Mouse (Mus musculus): ENCODE measurements around the gene Polr2e.
"Not testable (repeated sequence)": the region's sequence is repeated elsewhere in the genome, so short reads cannot be mapped to it uniquely, and the experiment has no call there.

Gene Polr2e

DNA sequence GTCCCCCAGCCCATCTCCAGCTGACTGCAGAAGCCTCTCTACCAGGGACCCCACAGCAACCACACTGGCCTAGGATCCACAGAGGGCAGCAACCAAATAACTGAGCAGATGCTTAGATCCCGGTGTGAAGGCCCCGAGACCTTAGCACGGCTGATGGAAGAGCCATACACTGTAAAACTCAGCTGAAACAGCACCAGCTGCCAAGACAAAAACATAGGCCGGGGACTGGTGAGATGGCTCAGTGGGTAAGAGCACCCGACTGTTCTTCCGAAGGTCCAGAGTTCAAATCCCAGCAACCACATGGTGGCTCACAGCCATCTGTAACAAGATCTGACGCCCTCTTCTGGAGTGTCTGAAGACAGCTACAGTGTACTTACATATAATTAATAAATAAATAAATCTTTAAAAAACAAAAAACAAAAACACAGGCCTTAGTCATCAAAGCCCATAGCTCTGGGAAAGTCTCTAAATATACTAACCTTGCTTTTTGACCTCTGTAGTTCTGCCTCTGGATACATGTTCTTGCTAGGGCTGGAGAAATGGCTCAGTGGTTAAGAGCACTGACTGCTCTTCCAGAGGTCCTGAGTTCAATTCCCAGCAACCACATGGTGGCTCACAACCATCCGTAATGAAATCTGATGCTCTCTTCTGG, 1.9 kb upstream of the Polr2e start:
- in situ Hi-C loops (cut with MboI, MseI) = not testable (repeated sequence)

DNA sequence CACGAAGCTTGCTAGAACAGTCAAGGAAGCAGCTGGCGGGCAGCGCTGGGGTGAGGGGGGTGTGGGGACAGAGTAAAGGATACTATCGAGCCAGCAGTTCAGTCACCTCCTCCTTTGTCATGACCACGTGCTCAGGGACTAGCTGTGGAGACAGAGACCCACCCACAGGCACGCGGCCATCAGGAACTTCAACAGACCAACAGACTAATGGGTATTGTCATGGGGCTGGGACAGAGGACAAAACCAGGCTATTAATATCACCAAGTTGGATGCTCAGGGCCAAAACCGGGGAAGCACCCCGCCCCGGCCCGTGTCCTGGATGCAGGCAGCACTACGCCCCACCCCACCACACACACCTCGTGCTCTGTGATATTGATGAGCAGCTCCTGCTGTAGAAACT, 2.8 kb downstream of the Polr2e start:
- in situ Hi-C loops (cut with MboI, MseI) = no loop called here

- in situ Hi-C loops (cut with MboI, MseI) = no loop called here
Measured at GRCm38 (mm10) chr10:80035686-80036085, 3.9 kb downstream of the Polr2e start.

DNA sequence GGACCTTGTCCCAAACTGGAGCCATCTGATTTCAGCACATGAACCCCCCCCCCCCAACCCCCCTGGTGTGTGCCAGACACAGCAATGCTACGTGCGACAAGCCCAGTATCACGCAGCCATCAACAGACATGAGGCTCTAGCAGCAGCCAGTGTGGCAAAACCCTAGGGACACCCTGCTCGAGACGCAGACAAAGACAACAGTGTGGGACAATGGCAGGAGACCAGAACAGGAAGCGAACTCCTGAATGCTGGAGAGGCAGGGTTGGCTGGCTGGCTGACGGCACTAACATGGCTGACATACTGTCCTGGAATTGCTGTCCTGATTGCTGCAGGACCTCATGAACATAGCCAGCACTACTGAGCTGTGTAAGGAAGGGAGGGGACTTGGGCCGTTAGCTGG, 4.4 kb downstream of the Polr2e start:
- in situ Hi-C loops (cut with MboI, MseI) = no loop called here

DNA sequence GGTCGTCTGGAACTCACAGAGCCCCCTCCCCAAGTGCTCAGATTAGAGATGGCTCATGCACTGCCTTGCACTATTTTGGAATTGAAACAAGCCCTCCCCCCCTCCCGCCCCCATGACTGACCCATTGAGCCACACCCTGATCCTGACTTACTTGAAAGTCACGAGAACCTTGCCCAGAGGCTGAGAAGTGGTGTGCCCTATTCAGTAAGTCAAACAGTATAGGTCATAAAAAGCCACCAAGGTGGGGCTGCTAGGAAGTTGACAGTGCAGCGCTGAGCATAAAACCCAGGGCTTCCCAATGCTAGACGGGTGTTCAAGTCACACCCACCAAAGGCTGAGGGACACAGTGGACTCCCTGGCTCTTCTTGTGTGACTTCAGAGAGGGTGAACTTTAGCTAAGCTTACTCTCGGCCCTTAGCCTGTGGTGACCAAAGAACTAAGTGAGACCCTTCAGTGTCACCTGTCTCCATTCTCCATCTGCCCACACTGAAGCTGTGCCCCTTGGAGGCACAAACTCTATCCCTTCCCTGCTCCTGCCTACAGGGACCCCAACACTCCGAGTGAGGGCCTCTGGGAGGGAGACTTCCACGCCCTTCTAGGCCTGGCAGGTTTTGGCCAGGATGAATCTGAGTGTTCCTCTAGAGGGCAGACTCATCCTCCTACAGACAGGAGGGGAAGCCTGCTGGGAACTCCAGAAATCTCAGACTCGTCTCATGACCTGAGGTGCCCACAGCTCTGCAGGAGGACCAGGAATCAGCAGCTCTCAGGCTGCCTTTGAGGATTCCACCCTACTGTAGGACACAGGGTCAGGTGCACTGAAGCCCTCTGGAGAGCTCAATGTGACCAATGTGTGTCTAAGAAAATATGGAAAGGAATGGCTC, 5.8 kb downstream of the Polr2e start:
- in situ Hi-C loops (cut with MboI, MseI) = loop anchor here in 1 of 2 experiments (5.0 kb wide), 1 partner anchor 46 kb away; the partner anchor contains the start of gene Cnn2

- in situ Hi-C loops (cut with MboI, MseI) = loop anchor here in 1 of 2 experiments (5.0 kb wide), 1 partner anchor 46 kb away; the partner anchor contains the start of gene Cnn2
Measured at GRCm38 (mm10) chr10:80032799-80033480, 6.7 kb downstream of the Polr2e start.

DNA sequence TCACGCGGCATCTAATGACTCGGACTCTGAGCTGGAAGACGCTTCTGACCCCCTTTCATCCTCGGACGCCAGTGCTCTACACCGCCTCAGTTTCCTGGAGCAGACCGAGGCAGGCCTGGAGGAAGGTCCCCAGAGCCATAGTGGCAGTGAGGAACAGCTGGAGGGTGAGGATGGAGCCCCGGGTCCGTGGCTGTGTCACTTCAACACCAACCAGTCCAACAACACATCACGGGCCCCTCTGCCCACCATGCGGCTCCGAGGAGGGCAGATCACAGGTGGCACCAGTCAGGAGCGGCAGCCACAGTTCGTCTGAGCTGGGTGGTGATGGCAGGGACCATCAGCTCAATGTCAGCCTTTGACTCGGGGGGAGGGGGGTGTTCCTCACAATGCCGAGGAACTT, 8.9 kb downstream of the Polr2e start:
- in situ Hi-C loops (cut with MboI, MseI) = loop anchor here in 1 of 2 experiments (5.0 kb wide), 1 partner anchor 43 kb away; the partner anchor contains the start of gene Cnn2

DNA sequence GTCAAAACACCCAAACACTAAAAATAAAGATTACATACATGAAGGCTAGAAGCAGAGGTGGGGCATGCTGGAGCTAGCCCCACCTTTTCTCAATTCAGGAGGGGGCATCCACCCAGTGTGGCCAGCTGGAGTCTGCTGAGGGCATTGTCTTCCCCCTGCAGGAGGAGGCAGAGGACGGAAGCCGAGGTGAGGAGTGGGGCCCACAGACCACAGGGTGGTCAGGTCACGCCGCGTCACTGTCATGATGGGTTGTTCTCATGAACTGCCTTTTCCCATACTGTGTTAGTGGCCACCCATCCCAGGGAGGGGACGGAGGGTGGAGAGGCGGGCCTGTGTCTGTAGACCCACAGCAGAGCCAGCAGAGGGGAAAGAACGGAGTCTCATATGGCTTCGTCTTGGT, 9.4 kb downstream of the Polr2e start:
- in situ Hi-C loops (cut with MboI, MseI) = loop anchor here in 1 of 2 experiments (5.0 kb wide), 1 partner anchor 43 kb away; the partner anchor contains the start of gene Cnn2

DNA sequence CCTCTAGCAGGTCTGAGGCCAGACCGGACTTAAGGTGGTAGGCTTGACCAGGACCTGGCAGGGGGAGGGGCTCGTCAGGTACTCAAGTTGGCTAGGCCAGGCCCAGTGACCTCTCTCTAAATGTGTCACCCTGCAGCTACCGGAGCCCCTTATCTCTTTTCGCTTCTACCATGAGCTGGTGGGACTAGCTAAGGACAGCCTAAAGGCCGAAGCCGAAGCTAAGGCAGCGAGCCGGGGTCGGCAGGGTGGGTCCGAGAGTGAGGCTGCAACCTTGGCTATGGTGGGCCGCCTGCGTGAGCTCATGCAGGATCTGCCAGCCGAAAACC, 11.1 kb downstream of the Polr2e start:
- in situ Hi-C loops (cut with MboI, MseI) = no loop called here

DNA sequence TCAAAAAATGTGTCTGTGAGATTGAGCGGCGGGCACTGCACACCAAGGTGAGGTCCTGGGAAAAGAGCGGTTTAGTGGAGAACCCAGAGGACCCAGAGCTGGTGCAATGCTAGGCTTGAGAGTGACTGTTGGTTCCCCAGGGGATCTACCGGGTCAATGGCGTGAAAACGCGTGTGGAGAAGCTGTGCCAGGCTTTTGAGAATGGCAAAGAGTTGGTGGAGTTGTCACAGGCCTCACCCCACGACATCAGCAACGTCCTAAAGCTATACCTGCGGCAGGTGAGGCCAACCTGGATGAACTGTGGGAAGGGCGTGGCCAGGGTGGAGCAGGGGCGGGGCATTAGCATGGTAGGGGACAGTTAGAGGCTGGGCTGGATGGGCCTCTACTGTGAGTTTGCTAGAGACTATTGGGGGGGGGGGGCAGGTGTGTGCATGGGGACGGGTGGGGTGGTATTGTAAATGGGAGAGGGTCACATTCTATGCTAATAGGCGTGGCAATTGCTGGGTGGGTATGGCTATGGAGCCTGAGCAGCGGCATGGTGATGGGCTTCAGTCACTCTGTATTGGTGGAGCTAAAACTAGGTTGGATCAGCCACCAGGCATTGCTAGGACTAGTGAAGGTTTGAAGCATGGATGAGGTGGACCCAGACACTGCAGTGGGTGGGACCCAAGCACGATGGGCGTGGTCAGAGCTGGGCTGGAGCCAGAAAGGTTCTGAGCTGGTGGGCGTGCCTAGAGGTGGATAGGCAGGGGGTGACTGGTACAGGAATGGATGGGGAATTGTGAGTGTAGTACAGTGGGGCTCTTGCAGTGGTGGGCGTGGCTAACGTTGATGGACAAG, 11.7 kb downstream of the Polr2e start:
- in situ Hi-C loops (cut with MboI, MseI) = no loop called here

GRCm38 (mm10) chr10:80025889-80026288, 13.7 kb downstream of the Polr2e start:
- in situ Hi-C loops (cut with MboI, MseI) = no loop called here

- in situ Hi-C loops (cut with MboI, MseI) = no loop called here
Measured at GRCm38 (mm10) chr10:80025463-80025862, 14.1 kb downstream of the Polr2e start.

- in situ Hi-C loops (cut with MboI, MseI) = no loop called here
Measured at GRCm38 (mm10) chr10:80025044-80025347, 14.6 kb downstream of the Polr2e start.

GRCm38 (mm10) chr10:80024229-80025043, 15.2 kb downstream of the Polr2e start:
- in situ Hi-C loops (cut with MboI, MseI) = loop anchor here in 1 of 2 experiments (5.0 kb wide), 1 partner anchor 658 kb away; no protein-coding TSS in a partner anchor

DNA sequence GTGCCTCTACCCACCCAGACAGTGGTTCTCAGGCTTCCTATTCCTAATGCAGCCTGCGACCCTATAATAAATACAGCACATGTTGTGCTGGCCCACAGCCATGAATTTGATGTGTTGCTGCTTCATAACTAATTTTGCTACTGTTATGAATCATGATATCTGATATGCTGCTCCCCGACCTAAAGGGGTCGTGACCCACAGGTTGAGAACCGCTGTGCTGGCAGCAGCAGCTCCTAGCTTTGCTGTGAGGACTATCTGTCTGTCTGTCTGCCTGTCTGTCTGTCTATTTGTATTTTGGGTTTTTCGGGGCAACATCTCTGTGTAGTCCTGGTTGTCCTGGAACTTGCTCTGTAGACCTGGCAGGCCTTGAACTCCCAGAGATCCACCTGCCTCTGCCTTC, 15.8 kb downstream of the Polr2e start:
- in situ Hi-C loops (cut with MboI, MseI) = loop anchor here in 1 of 2 experiments (5.0 kb wide), 1 partner anchor 659 kb away; no protein-coding TSS in a partner anchor

GRCm38 (mm10) chr10:80022806-80023205, 16.8 kb downstream of the Polr2e start:
- in situ Hi-C loops (cut with MboI, MseI) = loop anchor here in 1 of 2 experiments (5.0 kb wide), 1 partner anchor 659 kb away; no protein-coding TSS in a partner anchor

DNA sequence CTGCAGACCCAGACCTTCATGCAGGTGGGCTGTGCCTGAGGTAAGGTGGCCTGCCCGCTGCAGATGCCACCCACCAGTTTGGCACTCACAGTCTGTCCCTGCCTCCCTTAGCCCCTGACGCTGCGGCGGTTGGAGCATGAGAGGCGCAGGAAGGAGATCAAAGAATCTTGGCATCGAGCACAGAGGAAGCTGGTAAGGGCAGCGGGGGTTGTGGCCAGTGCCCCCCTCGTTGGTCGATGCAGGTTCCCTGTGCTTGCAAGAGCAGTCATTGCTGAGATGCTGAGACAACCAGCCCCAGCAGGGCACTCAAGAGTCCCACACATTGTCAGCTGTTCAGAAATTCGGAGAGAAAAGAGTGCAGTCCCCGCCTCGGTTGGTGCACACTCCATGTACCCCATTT, 17.4 kb downstream of the Polr2e start:
- in situ Hi-C loops (cut with MboI, MseI) = loop anchor here in 1 of 2 experiments (5.0 kb wide), 1 partner anchor 660 kb away; no protein-coding TSS in a partner anchor

- in situ Hi-C loops (cut with MboI, MseI) = loop anchor here in 1 of 2 experiments (5.0 kb wide), 1 partner anchor 661 kb away; no protein-coding TSS in a partner anchor
Measured at GRCm38 (mm10) chr10:80021320-80021641, 18.3 kb downstream of the Polr2e start.

GRCm38 (mm10) chr10:80020603-80021319, 18.8 kb downstream of the Polr2e start:
- in situ Hi-C loops (cut with MboI, MseI) = loop anchor here in 1 of 2 experiments (5.0 kb wide), 1 partner anchor 662 kb away; no protein-coding TSS in a partner anchor

All from T-helper 17 cell (primary cell).